Mouse (Mus musculus) thymus, postnatal 4 days (tissue): ENCODE data around the gene Xlr.
"Not testable (repeated sequence)": the region's sequence is repeated elsewhere in the genome, so short reads cannot be mapped to it uniquely, and the experiment has no call there.

Experiments
- DNase-seq: peaks from one replicate; pipeline ENCODE4 v3.0.0; 2021

Gene Xlr

DNA sequence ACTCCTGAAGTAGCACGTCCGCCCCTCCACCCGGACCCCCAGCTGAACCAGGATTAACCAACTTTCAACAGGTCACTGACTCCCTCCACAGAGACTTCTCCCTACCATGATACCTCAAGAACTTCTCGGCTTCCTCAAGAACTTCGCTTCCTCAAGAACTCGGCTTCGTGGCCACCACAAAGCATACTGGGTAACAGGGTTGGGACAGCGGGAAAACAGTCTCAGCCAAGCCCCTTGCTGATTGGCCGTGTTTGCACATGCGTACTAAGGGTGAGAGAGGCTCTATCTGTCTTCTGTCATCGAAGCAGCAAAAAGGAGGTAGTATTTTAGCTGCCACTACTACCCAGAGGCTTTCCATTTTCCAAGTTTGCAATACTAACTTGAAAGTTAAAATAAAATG lies at the start of gene Xlr:
Gene Xlr (minus strand): TSS at position 188 of the 400 bp plus-strand sequence.
- not testable (repeated sequence) for DNase-seq

DNA sequence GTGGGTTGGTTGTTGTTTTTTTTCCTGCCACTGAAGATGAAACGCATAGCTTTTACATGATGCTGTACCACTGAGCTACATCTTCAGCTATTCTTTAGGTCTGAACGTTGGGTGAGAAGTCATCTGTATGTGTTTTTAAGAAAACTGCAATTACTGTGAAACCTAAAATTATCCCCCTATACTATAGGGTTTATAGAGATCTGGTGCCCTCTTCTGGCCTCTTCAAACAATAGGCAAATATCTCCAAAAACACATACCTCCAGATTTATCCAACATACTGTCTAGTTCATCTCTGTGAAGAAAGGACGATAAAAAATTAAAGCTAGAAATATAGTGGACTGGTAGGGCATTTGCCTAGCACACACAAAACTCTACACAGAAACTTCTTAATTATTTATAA lies 1.6 kb upstream of the Xlr start:
- no peak for DNase-seq

DNA sequence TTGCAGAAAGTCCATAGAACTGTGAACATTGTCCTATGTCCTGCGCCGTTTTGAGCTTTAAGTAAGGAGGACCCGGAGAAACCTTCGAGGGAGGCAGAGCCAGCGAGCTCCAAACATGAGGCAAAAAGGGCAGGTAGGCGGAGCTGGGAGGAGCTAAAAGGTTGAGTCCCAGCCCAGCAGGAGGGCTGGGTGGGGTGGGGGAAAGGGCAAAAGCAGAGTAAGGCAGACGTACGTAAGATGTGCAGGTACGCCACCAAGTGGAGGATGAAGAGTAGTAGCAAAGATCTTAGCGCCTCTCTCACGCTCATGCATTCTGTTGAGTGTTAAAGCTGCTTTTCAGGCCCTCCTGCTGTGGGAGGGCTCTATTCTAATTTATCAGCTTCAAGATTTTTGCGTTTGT lies 21.2 kb downstream of the Xlr start, which contains the start of gene Zfp36l3:
Gene Zfp36l3 (minus strand): TSS at position 119 of the 400 bp plus-strand sequence.
- no peak for DNase-seq

DNA sequence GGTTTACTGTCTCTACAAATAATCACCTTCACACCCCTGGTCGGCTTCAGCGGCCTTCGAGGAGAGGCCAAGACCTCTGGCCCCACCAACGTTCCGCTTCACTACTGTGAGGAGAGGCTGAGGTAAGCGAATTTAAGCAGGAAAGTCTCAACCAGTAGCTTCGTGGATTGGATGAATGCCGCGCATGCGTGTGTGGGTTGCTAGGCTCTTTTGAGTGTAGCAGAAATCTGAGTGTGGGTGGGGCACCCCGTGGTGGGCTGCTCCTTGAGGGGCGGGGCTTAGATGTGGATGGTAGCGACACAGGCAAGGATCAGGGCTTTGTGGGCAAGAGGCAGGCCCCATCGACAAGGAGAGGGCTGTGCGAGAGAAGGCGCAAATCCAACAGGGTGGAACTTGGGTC lies 39.8 kb downstream of the Xlr start, which contains the start of gene 1700013H16Rik:
Gene 1700013H16Rik (minus strand): TSS at position 96 of the 400 bp plus-strand sequence.
- DNase-seq, result no peak

DNA sequence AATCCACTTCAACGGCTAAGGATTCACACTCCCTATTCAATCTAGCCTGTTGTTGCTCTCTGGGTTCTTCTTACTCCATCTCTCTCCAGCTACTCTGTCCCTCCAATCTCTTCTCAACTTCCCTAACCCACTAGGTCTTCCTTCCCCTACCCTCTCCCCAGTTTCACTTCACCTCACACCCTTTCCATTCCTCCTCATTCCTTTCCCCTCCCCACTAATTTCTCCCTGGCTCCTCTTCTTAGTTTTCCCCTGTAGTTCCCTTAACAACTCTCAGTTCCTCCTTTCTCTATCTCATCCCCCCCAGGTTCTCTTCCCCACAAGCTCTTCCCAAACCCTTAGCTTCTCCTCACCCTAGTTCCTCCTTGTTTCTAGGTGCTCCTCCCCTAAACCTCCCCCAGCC lies 44.7 kb downstream of the Xlr start:
- DNase-seq, result no peak

DNA sequence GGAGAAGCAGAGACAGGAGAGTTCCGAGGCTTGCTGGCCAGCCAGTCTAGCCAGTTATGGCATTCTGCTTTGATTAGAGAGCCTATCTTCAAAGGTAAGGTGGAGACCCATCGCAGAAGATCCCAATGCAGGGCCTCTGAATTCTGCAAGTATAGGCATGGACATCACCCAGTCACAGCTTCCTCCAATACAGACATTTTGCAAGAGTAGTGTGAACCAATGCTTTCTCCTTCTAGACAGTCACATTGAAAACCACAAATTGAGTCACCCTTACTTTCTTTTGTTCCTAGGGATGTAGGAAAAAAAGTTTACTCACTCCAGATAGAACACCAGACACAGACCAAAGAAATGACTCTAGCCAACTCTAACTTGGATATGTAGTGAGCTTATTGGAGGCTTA lies 68.5 kb downstream of the Xlr start:
- no peak for DNase-seq
